Mouse (Mus musculus) adrenal gland, postnatal 25 days (tissue): ENCODE data around the gene Batf. TPM values are rescaled to one million over a fixed set of nuclear protein-coding genes. Genes with fewer than 3 reads are reported as not detected.
"Not testable (repeated sequence)": the region's sequence is repeated elsewhere in the genome, so short reads cannot be mapped to it uniquely, and the experiment has no call there.

Source experiments
- DNase-seq: peaks from one replicate; pipeline ENCODE4 v3.0.0; 2021; ENCODE audit warnings: mixed read lengths
- total RNA-seq: library from RNA; stranded (reverse); gene quantifications from 2 replicates; pipeline ENCODE4 v1.2.3, GENCODE M21; 2021

Batf gene
- total RNA-seq, 1 experiment from 2014 or later, result not detected

GRCm38 (mm10) chr12:85684411-85685275 is 1.8 kb upstream of the Batf start:
- no peak for DNase-seq

GRCm38 (mm10) chr12:85687217-85687533 is 706 bp downstream of the Batf start:
- DNase-seq, result no peak

- no peak for DNase-seq
These were observed 1.4 kb downstream of the Batf start for GRCm38 (mm10) chr12:85687846-85688245.

- no peak for DNase-seq
These were observed 9.3 kb downstream of the Batf start for GRCm38 (mm10) chr12:85695787-85696186.

GRCm38 (mm10) chr12:85696436-85696835 is 10.0 kb downstream of the Batf start:
- DNase-seq, result no peak

- DNase-seq, result not testable (repeated sequence)
These were observed 11.7 kb downstream of the Batf start for GRCm38 (mm10) chr12:85698179-85698578.

- no peak for DNase-seq
These were observed 13.8 kb downstream of the Batf start for GRCm38 (mm10) chr12:85700191-85700841.

- DNase-seq, result no peak
These were observed 14.4 kb downstream of the Batf start for GRCm38 (mm10) chr12:85700842-85701223.

GRCm38 (mm10) chr12:85702166-85703055 is 15.9 kb downstream of the Batf start:
- no peak for DNase-seq

- DNase-seq, result no peak
These were observed 17.0 kb downstream of the Batf start for GRCm38 (mm10) chr12:85703507-85703906.

GRCm38 (mm10) chr12:85704566-85704965 is 18.1 kb downstream of the Batf start:
- DNase-seq, result no peak

GRCm38 (mm10) chr12:85705002-85705830 is 18.7 kb downstream of the Batf start:
- DNase-seq, result peak; percentile 84

GRCm38 (mm10) chr12:85705831-85706530 is 19.5 kb downstream of the Batf start:
- no peak for DNase-seq

- no peak for DNase-seq
These were observed 20.4 kb downstream of the Batf start for GRCm38 (mm10) chr12:85706906-85707305.

GRCm38 (mm10) chr12:85707391-85707790 is 20.9 kb downstream of the Batf start:
- no peak for DNase-seq

- no peak for DNase-seq
These were observed 22.1 kb downstream of the Batf start for GRCm38 (mm10) chr12:85708556-85708955.

- no peak for DNase-seq
These were observed 24.2 kb downstream of the Batf start for GRCm38 (mm10) chr12:85710695-85711094.

- DNase-seq, result no peak
These were observed 26.1 kb downstream of the Batf start for GRCm38 (mm10) chr12:85712587-85712986.

GRCm38 (mm10) chr12:85714126-85714525 is 27.7 kb downstream of the Batf start:
- no peak for DNase-seq

GRCm38 (mm10) chr12:85725306-85725705 is 38.8 kb downstream of the Batf start:
- no peak for DNase-seq

- no peak for DNase-seq
These were observed 40.4 kb downstream of the Batf start for GRCm38 (mm10) chr12:85726729-85727397.
